Mouse (Mus musculus) ES-E14 (cell line): ENCODE measurements at regions not wholly inside any gene's neighbourhood (a gene's known extent, or its start where the extent isn't known, plus 50 kb on each side); places are given as distances from the start of the nearest gene placed in this dataset.

ENCODE experiments used
- CHD2 ChIP-seq: IDR thresholded peaks from 2 replicates; pipeline ENCODE4 v1.6.1; 2014; ENCODE audit warnings: mild to moderate bottlenecking, low read depth, low read length, inconsistent platforms
- MAFK ChIP-seq: IDR thresholded peaks from 2 replicates; pipeline ENCODE4 v1.6.1; 2014; ENCODE audit warnings: mild to moderate bottlenecking, low read depth, low read length, inconsistent platforms; ENCODE audit not compliant: insufficient read depth
- ZC3H11A ChIP-seq: IDR thresholded peaks from 2 replicates; pipeline ENCODE4 v1.6.1; 2012; ENCODE audit warnings: low read depth, mild to moderate bottlenecking, inconsistent platforms, low read length, borderline replicate concordance

GRCm38 (mm10) chr17:48870443-48870842 is 61.7 kb upstream of the Lrfn2 start:
- TF ChIP-seq CHD2 (no peak), ZC3H11A (no peak), MAFK (no peak)
